Mouse (Mus musculus) kidney, adult 2 months (tissue): Measurements from ENCODE around the gene Msh3.

Experiments used
- CTCF ChIP-seq: fragments of 200-500 bp; conservative IDR thresholded peaks from 2 replicates; pipeline ENCODE4 v1.5.1; 2011; ENCODE audit warnings: low read depth, mild to moderate bottlenecking, control low read depth, low read length, moderate library complexity, mixed read lengths; ENCODE audit not compliant: insufficient read depth, insufficient read length
- POLR2A ChIP-seq: fragments of 200-500 bp; IDR thresholded peaks from one replicate; pipeline ENCODE4 v1.6.1; 2011; ENCODE audit warnings: low read depth, low read length, control low read depth

GRCm38 (mm10) chr13:92353956-92354355, 847 bp downstream of the Msh3 start:
- no peak for TF ChIP-seq CTCF
- TF ChIP-seq POLR2A: no peak
